Mouse (Mus musculus) splenic B cell, adult 2 months (primary cell): ENCODE results near the gene Ak5.

Source experiments
- DNase-seq: peaks from one replicate; pipeline ENCODE4 v3.0.0-alpha.2; 2011; ENCODE audit warnings: low read depth, low spot score
- H3K27me3 ChIP-seq: 2 replicates; pipeline ENCODE4 v1.6.1; 2012; ENCODE audit warnings: mild to moderate bottlenecking, low read length, moderate library complexity, mixed read lengths; ENCODE audit not compliant: control insufficient read depth, poor library complexity, insufficient read depth, severe bottlenecking
- H3K36me3 ChIP-seq: 2 replicates; pipeline ENCODE4 v1.6.1; 2012; ENCODE audit warnings: mild to moderate bottlenecking, low read length, moderate library complexity, mixed read lengths; ENCODE audit not compliant: control insufficient read depth, poor library complexity, insufficient read depth, severe bottlenecking

Ak5 gene

GRCm38 (mm10) chr3:152475894-152476293 lies 192.3 kb downstream of the Ak5 start:
- no peaks in the 10 kb centered on the region for H3K36me3 ChIP-seq
- no peak for DNase-seq
- H3K27me3 ChIP-seq = no peaks in the 10 kb centered on the region

GRCm38 (mm10) chr3:152475278-152475669 lies 192.9 kb downstream of the Ak5 start:
- DNase-seq = no peak
- Histone ChIP-seq H3K36me3 (no peaks in the 10 kb centered on the region), H3K27me3 (no peaks in the 10 kb centered on the region)

GRCm38 (mm10) chr3:152474582-152475277 lies 193.4 kb downstream of the Ak5 start:
- peak; percentile 75 for DNase-seq

GRCm38 (mm10) chr3:152472676-152473075 lies 195.5 kb downstream of the Ak5 start:
- H3K36me3 ChIP-seq = no peaks in the 10 kb centered on the region
- no peak for DNase-seq

More at GRCm38 (mm10) chr3:152474582-152475277, 193.4 kb downstream of the Ak5 start:
- Histone ChIP-seq H3K27me3 (no peaks in the 10 kb centered on the region), H3K36me3 (no peaks in the 10 kb centered on the region)

GRCm38 (mm10) chr3:152470347-152470746 lies 197.8 kb downstream of the Ak5 start:
- no peak for DNase-seq
- Histone ChIP-seq H3K27me3 (no peaks in the 10 kb centered on the region), H3K36me3 (no peaks in the 10 kb centered on the region)

More at GRCm38 (mm10) chr3:152472676-152473075, 195.5 kb downstream of the Ak5 start:
- no peaks in the 10 kb centered on the region for H3K27me3 ChIP-seq

- Histone ChIP-seq H3K36me3 (no peaks in the 10 kb centered on the region), H3K27me3 (no peaks in the 10 kb centered on the region)
- no peak for DNase-seq
Observed at GRCm38 (mm10) chr3:152469423-152470200, 198.5 kb downstream of the Ak5 start.

- no peaks in the 10 kb centered on the region for H3K27me3 ChIP-seq
- DNase-seq = no peak
- no peaks in the 10 kb centered on the region for H3K36me3 ChIP-seq
Observed at GRCm38 (mm10) chr3:152468569-152469041, 199.6 kb downstream of the Ak5 start.

- DNase-seq = no peak
- H3K36me3 ChIP-seq = no peaks in the 10 kb centered on the region
- no peaks in the 10 kb centered on the region for H3K27me3 ChIP-seq
Observed at GRCm38 (mm10) chr3:152468032-152468431, 200.1 kb downstream of the Ak5 start.

- no peak for DNase-seq
- H3K27me3 ChIP-seq = no peaks in the 10 kb centered on the region
- no peaks in the 10 kb centered on the region for H3K36me3 ChIP-seq
Observed at GRCm38 (mm10) chr3:152467312-152467711, 200.8 kb downstream of the Ak5 start.

- H3K27me3 ChIP-seq = no peaks in the 10 kb centered on the region
- no peaks in the 10 kb centered on the region for H3K36me3 ChIP-seq
- no peak for DNase-seq
Observed at GRCm38 (mm10) chr3:152466849-152467248, 201.3 kb downstream of the Ak5 start.

GRCm38 (mm10) chr3:152465338-152465737 lies 202.8 kb downstream of the Ak5 start:
- Histone ChIP-seq H3K27me3 (no peaks in the 10 kb centered on the region), H3K36me3 (no peaks in the 10 kb centered on the region; the same call in 1 of the 2 replicates)
- DNase-seq = no peak

- no peak for DNase-seq
- H3K36me3 ChIP-seq = no peaks in the 10 kb centered on the region; the same call in 1 of the 2 replicates
- H3K27me3 ChIP-seq = no peaks in the 10 kb centered on the region
Observed at GRCm38 (mm10) chr3:152464462-152464861, 203.7 kb downstream of the Ak5 start.

GRCm38 (mm10) chr3:152462900-152463299 lies 205.3 kb downstream of the Ak5 start:
- no peaks in the 10 kb centered on the region for H3K27me3 ChIP-seq
- H3K36me3 ChIP-seq = no peaks in the 10 kb centered on the region; the same call in 1 of the 2 replicates
- DNase-seq = no peak

GRCm38 (mm10) chr3:152462038-152462547 lies 206.1 kb downstream of the Ak5 start:
- no peaks in the 10 kb centered on the region for H3K27me3 ChIP-seq
- no peak for DNase-seq
- peaks cover 3% of the 10 kb centered on the region; the same call in 1 of the 2 replicates for H3K36me3 ChIP-seq

GRCm38 (mm10) chr3:152460802-152461201 lies 207.4 kb downstream of the Ak5 start:
- DNase-seq = no peak
- H3K27me3 ChIP-seq = no peaks in the 10 kb centered on the region
- peaks cover 7% of the 10 kb centered on the region for H3K36me3 ChIP-seq
